In genomic region chr13:112152614-112153550, GRCm38 (mm10) we compare ENCODE assay signal across 9 mouse cellular contexts.
DNase-seq lines count a peak whose midpoint lies in the region; ATAC-seq and TF ChIP-seq lines count a peak whose summit lies in the region.
"Had no signal": no experiment of that assay in that cellular context is flagged by ENCODE, and none has a peak within 500 bp of the region (broad histone marks: within the 10 kb centered on the region; RNA-seq: fewer than 3 reads in every experiment).

No protein-coding gene starts in this region.

- DNase-seq in Muller cell, postnatal 12 days (ENCODE audit: inconsistent ontology term) = peak; percentile 79
- peak; percentile 55 to 62 for DNase-seq in cerebellum, adult 2 months
- DNase-seq in forebrain, postnatal 0 days = no peak
- peak; percentile 72 for DNase-seq in urinary bladder, postnatal 14 days (ENCODE audit: low spot score)
- DNase-seq in spleen, adult 18-20 months = no peak

- peak; percentile 10; the same call in 1 of the 2 replicates for ATAC-seq in forebrain, postnatal 0 days
- ATAC-seq in hindbrain, embryonic 15.5 days (ENCODE audit: low FRiP score, low read depth) = peak; percentile 69; the same call in 1 of the 2 replicates
- ATAC-seq in limb, embryonic 13.5 days (ENCODE audit: low FRiP score, low read depth) = peak; percentile 54
- ATAC-seq in midbrain, embryonic 12.5 days (ENCODE audit: low FRiP score, low read depth) = peak; percentile 65; the same call in 1 of the 2 replicates

- H3K9ac ChIP-seq in forebrain, postnatal 0 days = no peak overlapping the region
- no peak overlapping the region for H3K9ac ChIP-seq in hindbrain, embryonic 15.5 days
- no peak overlapping the region for H3K9ac ChIP-seq in limb, embryonic 13.5 days
- H3K9ac ChIP-seq in midbrain, embryonic 12.5 days (replicated peaks) = no peak overlapping the region

- no peak for TF ChIP-seq CTCF in cerebellum, adult 2 months (IDR thresholded peaks at IDR 0.05; ENCODE audit: borderline replicate concordance, insufficient read depth, low read depth, low read length)
- TF ChIP-seq CTCF in forebrain, postnatal 0 days (IDR thresholded peaks at IDR 0.05; ENCODE audit: low read depth) = no peak

- no peaks in the 10 kb centered on the region for H3K27me3 ChIP-seq in cerebellum, adult 2 months (ENCODE audit: control insufficient read depth, insufficient read depth, low read length)
- peaks cover 4% of the 10 kb centered on the region; the same call in 1 of the 2 replicates for H3K27me3 ChIP-seq in forebrain, postnatal 0 days (ENCODE audit: insufficient read depth, low read length)
- no peaks in the 10 kb centered on the region for H3K27me3 ChIP-seq in hindbrain, embryonic 15.5 days
- H3K27me3 ChIP-seq in limb, embryonic 13.5 days = no peaks in the 10 kb centered on the region
- 0 out of 2 replicates have a peak, but pooled peaks cover 6% of the 10 kb centered on the region for H3K27me3 ChIP-seq in midbrain, embryonic 12.5 days

- 23% methylated on average over 27 of the region's 27 CpGs for WGBS in cerebellum, adult 2 months
- 17% methylated on average over 27 of the region's 27 CpGs for WGBS in forebrain, postnatal 0 days
- 19% methylated on average over 27 of the region's 27 CpGs for WGBS in hindbrain, embryonic 15.5 days
- 14% methylated on average over 27 of the region's 27 CpGs for WGBS in limb, embryonic 13.5 days
- 19% methylated on average over 27 of the region's 27 CpGs for WGBS in midbrain, embryonic 12.5 days

- peak overlapping the region; percentile 25 for H3K4me3 ChIP-seq in cerebellum, adult 2 months (replicated peaks; ENCODE audit: insufficient read depth, low read depth, low read length)
- no peak overlapping the region for H3K4me3 ChIP-seq in forebrain, postnatal 0 days (ENCODE audit: low read depth, low read length)
- no peak overlapping the region for H3K4me3 ChIP-seq in hindbrain, embryonic 15.5 days
- H3K4me3 ChIP-seq in limb, embryonic 13.5 days = peak overlapping the region; percentile 14
- H3K4me3 ChIP-seq in midbrain, embryonic 12.5 days = no peak overlapping the region
- H3K4me3 ChIP-seq: megakaryocyte, embryonic 14.5 days had no signal

- peaks cover 6% of the 10 kb centered on the region; the same call in 1 of the 2 replicates for H3K4me1 ChIP-seq in cerebellum, adult 2 months (ENCODE audit: control insufficient read depth, insufficient read depth, low read length)
- H3K4me1 ChIP-seq in forebrain, postnatal 0 days (ENCODE audit: insufficient read depth) = 0 out of 2 replicates have a peak, but pooled peaks cover 9% of the 10 kb centered on the region
- H3K4me1 ChIP-seq in hindbrain, embryonic 15.5 days (replicated peaks) = peaks cover 14% of the 10 kb centered on the region
- peaks cover 28% of the 10 kb centered on the region for H3K4me1 ChIP-seq in limb, embryonic 13.5 days
- H3K4me1 ChIP-seq in midbrain, embryonic 12.5 days = peaks cover 17% of the 10 kb centered on the region
- H3K4me1 ChIP-seq: megakaryocyte, embryonic 14.5 days had no signal

- no peaks in the 10 kb centered on the region for H3K36me3 ChIP-seq in forebrain, postnatal 0 days (ENCODE audit: insufficient read depth)
- H3K36me3 ChIP-seq in hindbrain, embryonic 15.5 days = no peaks in the 10 kb centered on the region
- H3K36me3 ChIP-seq in limb, embryonic 13.5 days = no peaks in the 10 kb centered on the region
- no peaks in the 10 kb centered on the region for H3K36me3 ChIP-seq in midbrain, embryonic 12.5 days

- no peak for TF ChIP-seq POLR2A in cerebellum, adult 2 months (IDR thresholded peaks at IDR 0.05; ENCODE audit: borderline replicate concordance, insufficient read depth, low read length)

- no peak overlapping the region for H3K27ac ChIP-seq in cerebellum, adult 2 months (ENCODE audit: insufficient read depth, low read length)
- H3K27ac ChIP-seq in forebrain, postnatal 0 days (ENCODE audit: low read depth, low read length) = no peak overlapping the region
- peak overlapping the region; percentile 30; the same call in 1 of the 2 replicates for H3K27ac ChIP-seq in hindbrain, embryonic 15.5 days (replicated peaks)
- peak overlapping the region; percentile 58; the same call in 1 of the 2 replicates for H3K27ac ChIP-seq in limb, embryonic 13.5 days
- H3K27ac ChIP-seq in midbrain, embryonic 12.5 days (replicated peaks) = no peak overlapping the region

- H3K4me2 ChIP-seq in forebrain, postnatal 0 days (ENCODE audit: low read depth) = peak overlapping the region; percentile 20
- peak overlapping the region; percentile 38 for H3K4me2 ChIP-seq in hindbrain, embryonic 15.5 days
- peak overlapping the region; percentile 56 for H3K4me2 ChIP-seq in limb, embryonic 13.5 days (replicated peaks)
- H3K4me2 ChIP-seq in midbrain, embryonic 12.5 days (replicated peaks) = peak overlapping the region; percentile 19

- H3K9me3 ChIP-seq in forebrain, postnatal 0 days (ENCODE audit: low read length) = no peaks in the 10 kb centered on the region
- no peaks in the 10 kb centered on the region for H3K9me3 ChIP-seq in hindbrain, embryonic 15.5 days
- H3K9me3 ChIP-seq in limb, embryonic 13.5 days = no peaks in the 10 kb centered on the region
- no peaks in the 10 kb centered on the region for H3K9me3 ChIP-seq in midbrain, embryonic 12.5 days
- H3K9me3 ChIP-seq: megakaryocyte, embryonic 14.5 days had no signal

Comparison
In these comparisons a context has a peak if more than half of its experiments do, and no peak if none do; other contexts are left out.
1. DNase-seq: peak in Muller cell, postnatal 12 days (single experiment), cerebellum, adult 2 months (2 of 2) and urinary bladder, postnatal 14 days (single experiment); none in forebrain, postnatal 0 days (single experiment) and spleen, adult 18-20 months (0 of 2).
2. H3K27ac ChIP-seq: peak in hindbrain, embryonic 15.5 days (single experiment) and limb, embryonic 13.5 days (single experiment); none in cerebellum, adult 2 months (single experiment), forebrain, postnatal 0 days (single experiment) and midbrain, embryonic 12.5 days (single experiment).
3. H3K4me3 ChIP-seq: peak in cerebellum, adult 2 months (single experiment) and limb, embryonic 13.5 days (single experiment); none in forebrain, postnatal 0 days (single experiment), hindbrain, embryonic 15.5 days (single experiment) and midbrain, embryonic 12.5 days (single experiment).
4. ATAC-seq: peak in every context shown above with its lines; median percentile 69 in hindbrain, embryonic 15.5 days; 65 in midbrain, embryonic 12.5 days; 54 in limb, embryonic 13.5 days; 10 in forebrain, postnatal 0 days.
5. Peak in every context shown above with its lines, with median percentiles within 50 percentile points of each other: H3K4me2 ChIP-seq.